Mouse (Mus musculus) left cerebral cortex, postnatal 36 days (tissue): Measurements from ENCODE around the gene B230217C12Rik. TPM values are rescaled to one million over a fixed set of nuclear protein-coding genes. Genes with fewer than 3 reads are reported as not detected.

Experiments used
- total RNA-seq, 2 experiments: library from RNA; stranded (reverse); gene quantifications; 2 replicates each; pipeline ENCODE4 v1.2.3; 2021

The B230217C12Rik gene
- total RNA-seq, 2 experiments from 2014 or later = 79.9 to 81.0 TPM

Other genes starting within 250 kb of the B230217C12Rik start
- gene Epop, start 211.1 kb upstream of the B230217C12Rik start, total RNA-seq = 100 to 1,000 TPM in 1 of 2 experiments, 10 to 100 TPM in 1; 90.9 to 102 TPM
- 100 to 1,000 TPM; 129 to 134 TPM for gene Mllt6, start 177.4 kb upstream of the B230217C12Rik start, total RNA-seq
- gene Cisd3, start 155.0 kb upstream of the B230217C12Rik start, total RNA-seq = 10 to 100 TPM; 56.0 to 59.3 TPM
- 10 to 100 TPM; 27.5 to 35.7 TPM for gene Pcgf2, start 140.3 kb upstream of the B230217C12Rik start, total RNA-seq
- gene Psmb3, start 137.4 kb upstream of the B230217C12Rik start, total RNA-seq = 100 to 1,000 TPM; 116 to 125 TPM
- gene Pip4k2b, start 96.1 kb upstream of the B230217C12Rik start, total RNA-seq = 100 to 1,000 TPM; 113 to 114 TPM
- 10 to 100 TPM; 20.2 to 20.7 TPM for gene Cwc25, start 74.2 kb upstream of the B230217C12Rik start, total RNA-seq
- 1 to 10 TPM in 1 of 2 experiments, not detected in 1; 1.1 TPM for gene 1700001P01Rik, start 64.9 kb upstream of the B230217C12Rik start, total RNA-seq
- gene Rpl23, start 58.3 kb upstream of the B230217C12Rik start, total RNA-seq = 100 to 1,000 TPM; 330 to 339 TPM
- 100 to 1,000 TPM; 175 to 183 TPM for gene Lasp1, start 41.8 kb upstream of the B230217C12Rik start, total RNA-seq
- 1 to 10 TPM; 1.9 to 3.7 TPM for gene Fbxo47, start 43.4 kb downstream of the B230217C12Rik start, total RNA-seq
- gene Plxdc1, start 145.7 kb downstream of the B230217C12Rik start, total RNA-seq = 10 to 100 TPM; 26.3 to 39.3 TPM
- gene Arl5c, start 155.4 kb downstream of the B230217C12Rik start, total RNA-seq = 1 to 10 TPM in 1 of 2 experiments, under 1 TPM in 1; 0.93 to 1.7 TPM
- 100 to 1,000 TPM; 149 to 163 TPM for gene Cacnb1, start 182.3 kb downstream of the B230217C12Rik start, total RNA-seq
- 100 to 1,000 TPM; 524 to 620 TPM for gene Rpl19, start 185.9 kb downstream of the B230217C12Rik start, total RNA-seq
- gene Stac2, start 212.7 kb downstream of the B230217C12Rik start, total RNA-seq = 100 to 1,000 TPM in 1 of 2 experiments, 10 to 100 TPM in 1; 69.6 to 102 TPM